Mouse (Mus musculus): ENCODE results near the gene Tmem208. TPM values are rescaled to one million over a fixed set of nuclear protein-coding genes. Genes with fewer than 3 reads are reported as not detected.

The Tmem208 gene
- polyA plus RNA-seq, 1 experiment = 31.8 TPM

DNA sequence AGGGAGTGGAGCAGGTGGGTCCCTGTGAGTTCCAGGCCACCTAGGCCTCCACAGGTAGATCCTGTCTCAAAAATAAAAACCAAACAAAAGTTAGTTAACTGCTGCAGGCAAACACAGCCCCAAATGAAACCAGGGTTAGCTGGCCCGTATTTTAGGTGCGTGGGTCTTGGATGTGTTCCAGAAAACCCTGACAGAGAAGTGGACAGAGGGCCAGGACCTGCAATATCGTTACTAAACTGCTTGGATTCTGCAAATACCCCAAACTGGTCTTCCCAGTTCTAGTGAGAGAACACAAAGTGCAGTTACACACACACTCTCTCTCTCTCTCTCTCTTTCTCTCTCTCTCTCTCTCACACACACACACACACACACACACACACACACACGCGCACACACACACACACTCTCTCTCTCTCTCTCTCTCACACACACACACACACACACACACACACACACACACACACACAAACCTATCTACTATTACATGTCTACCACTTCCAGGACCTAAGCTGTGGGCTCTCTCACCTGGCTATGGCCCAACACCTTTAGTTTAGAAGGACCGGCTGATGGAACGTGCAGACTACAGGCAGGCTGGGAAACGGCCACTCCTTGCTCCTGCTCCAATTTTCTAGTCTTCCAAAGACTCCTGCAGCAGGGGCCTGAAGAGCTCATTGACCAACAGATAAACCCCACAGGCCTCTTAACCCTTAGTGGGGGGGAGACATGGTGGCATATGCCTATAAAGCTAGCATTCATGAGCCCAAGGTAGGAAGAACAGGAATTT lies 17.8 kb downstream of the Tmem208 start:
- Histone ChIP-seq H3K4me1 (ENCODE audit: control insufficient read depth, insufficient read depth, low read length) (peaks cover 6% of the 10 kb centered on the region), H3K27me3 (ENCODE audit: control insufficient read depth, insufficient read depth, low read length, poor library complexity, severe bottlenecking) (no peaks in the 10 kb centered on the region), H3K36me3 (ENCODE audit: control insufficient read depth, insufficient read depth, low read length, poor library complexity, severe bottlenecking) (no peaks in the 10 kb centered on the region), H3K9me3 (replicated peaks; ENCODE audit: control insufficient read depth, insufficient read depth, low read length, poor library complexity, severe bottlenecking) (no peaks in the 10 kb centered on the region), H3K27ac (ENCODE audit: insufficient read depth, low read length) (no peak overlapping the region; the same call in 1 of the 2 replicates), H3K9ac (ENCODE audit: low read depth, poor library complexity, severe bottlenecking) (no peak overlapping the region), H3K4me3 (ENCODE audit: low read depth, low read length) (no peak overlapping the region)
- TF ChIP-seq POLR2A (IDR thresholded peaks at IDR 0.05; ENCODE audit: insufficient read depth, low read length) (no peak), CTCF (IDR thresholded peaks at IDR 0.05; ENCODE audit: low read depth, low read length) (no peak)

- Histone ChIP-seq H3K27ac (ENCODE audit: insufficient read depth, low read length) (no peak overlapping the region; the same call in 1 of the 2 replicates), H3K4me3 (ENCODE audit: low read depth, low read length) (no peak overlapping the region), H3K9ac (ENCODE audit: low read depth, poor library complexity, severe bottlenecking) (no peak overlapping the region), H3K27me3 (ENCODE audit: control insufficient read depth, insufficient read depth, low read length, poor library complexity, severe bottlenecking) (0 out of 2 replicates have a peak, but pooled peaks cover 3% of the 10 kb centered on the region), H3K36me3 (ENCODE audit: control insufficient read depth, insufficient read depth, low read length, poor library complexity, severe bottlenecking) (no peaks in the 10 kb centered on the region), H3K4me1 (ENCODE audit: control insufficient read depth, insufficient read depth, low read length) (peaks cover 5% of the 10 kb centered on the region), H3K9me3 (replicated peaks; ENCODE audit: control insufficient read depth, insufficient read depth, low read length, poor library complexity, severe bottlenecking) (no peaks in the 10 kb centered on the region)
- TF ChIP-seq EP300 (IDR thresholded peaks at IDR 0.05; ENCODE audit: insufficient read depth, low read depth, low read length) = no peak
- no peak for TF ChIP-seq POLR2A (IDR thresholded peaks at IDR 0.05; ENCODE audit: insufficient read depth, low read length)
- no peak for TF ChIP-seq CTCF (IDR thresholded peaks at IDR 0.05; ENCODE audit: low read depth, low read length)
These were observed 19.2 kb downstream of the Tmem208 start for GRCm38 (mm10) chr8:105345061-105345975.

- Histone ChIP-seq H3K9me3 (replicated peaks; ENCODE audit: control insufficient read depth, insufficient read depth, low read length, poor library complexity, severe bottlenecking) (no peaks in the 10 kb centered on the region), H3K27me3 (ENCODE audit: control insufficient read depth, insufficient read depth, low read length, poor library complexity, severe bottlenecking) (0 out of 2 replicates have a peak, but pooled peaks cover 3% of the 10 kb centered on the region), H3K9ac (ENCODE audit: low read depth, poor library complexity, severe bottlenecking) (peak overlapping the region; percentile 81), H3K4me3 (ENCODE audit: low read depth, low read length) (peak overlapping the region; percentile 88), H3K4me1 (ENCODE audit: control insufficient read depth, insufficient read depth, low read length) (peaks cover 3% of the 10 kb centered on the region), H3K36me3 (ENCODE audit: control insufficient read depth, insufficient read depth, low read length, poor library complexity, severe bottlenecking) (no peaks in the 10 kb centered on the region), H3K27ac (ENCODE audit: insufficient read depth, low read length) (peak overlapping the region; percentile 22)
- TF ChIP-seq CTCF (IDR thresholded peaks at IDR 0.05; ENCODE audit: low read depth, low read length) (no peak), EP300 (IDR thresholded peaks at IDR 0.05; ENCODE audit: insufficient read depth, low read depth, low read length) (peak; percentile 70), POLR2A (IDR thresholded peaks at IDR 0.05; ENCODE audit: insufficient read depth, low read length) (no peak)
These were observed 20.7 kb downstream of the Tmem208 start for GRCm38 (mm10) chr8:105346611-105347427.

DNA sequence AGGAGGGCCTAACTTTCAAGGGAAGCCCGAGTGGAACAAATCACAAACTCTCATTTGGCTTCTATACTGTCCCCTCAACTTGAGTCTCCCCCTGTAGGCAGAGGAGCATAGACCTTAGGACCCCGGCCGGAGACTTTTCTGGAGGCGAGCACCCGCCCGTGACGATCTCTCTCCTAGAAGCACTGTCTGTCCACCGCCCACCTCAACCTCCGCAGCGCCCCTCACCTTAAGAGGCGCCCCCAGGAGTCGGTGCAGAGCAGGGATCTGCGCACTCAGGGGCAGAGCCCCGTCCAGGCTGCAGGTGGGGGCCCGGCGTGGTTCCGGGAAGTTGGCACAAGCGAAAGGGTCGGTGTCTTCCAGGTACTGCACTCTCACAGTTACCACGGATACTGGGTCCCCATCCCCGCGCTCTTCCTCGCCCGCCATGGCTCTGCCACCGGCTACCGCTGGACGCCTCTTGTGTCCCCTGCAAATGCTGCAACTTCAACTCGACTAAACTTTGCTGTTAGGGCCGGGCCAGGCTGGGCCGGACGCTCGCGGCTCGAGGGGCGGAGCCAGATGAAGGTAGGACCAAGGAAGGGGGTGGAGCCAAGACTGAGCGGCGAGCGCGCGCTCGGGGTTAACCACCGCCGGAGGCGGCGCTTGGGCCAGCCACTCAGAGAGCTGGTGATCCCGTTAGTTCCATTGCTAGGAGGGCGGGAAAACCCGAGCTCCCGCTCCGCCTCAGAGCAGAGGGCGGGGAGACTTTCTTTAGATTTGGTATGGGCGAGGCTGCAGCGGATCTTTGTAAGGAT lies 21.5 kb downstream of the Tmem208 start, which contains the start of gene Fhod1:
Gene Fhod1, minus strand, starts transcription at position 526 of the 794 bp plus-strand sequence.
- H3K4me3 ChIP-seq (ENCODE audit: low read depth, low read length) = peak within 1 kb of the TSS; percentile 88
- peak within 1 kb of the TSS; percentile 81 for H3K9ac ChIP-seq (ENCODE audit: low read depth, poor library complexity, severe bottlenecking)
- no peaks in the 10 kb centered on the region for H3K36me3 ChIP-seq (ENCODE audit: control insufficient read depth, insufficient read depth, low read length, poor library complexity, severe bottlenecking)
- peak; percentile 57 for TF ChIP-seq POLR2A (IDR thresholded peaks at IDR 0.05; ENCODE audit: insufficient read depth, low read length)
- no peak for TF ChIP-seq EP300 (IDR thresholded peaks at IDR 0.05; ENCODE audit: insufficient read depth, low read depth, low read length)
- no peaks in the 10 kb centered on the region for H3K9me3 ChIP-seq (replicated peaks; ENCODE audit: control insufficient read depth, insufficient read depth, low read length, poor library complexity, severe bottlenecking)
- H3K4me1 ChIP-seq (ENCODE audit: control insufficient read depth, insufficient read depth, low read length) = peaks cover 3% of the 10 kb centered on the region
- peak within 1 kb of the TSS; percentile 22 for H3K27ac ChIP-seq (ENCODE audit: insufficient read depth, low read length)
- 0 out of 2 replicates have a peak, but pooled peaks cover 3% of the 10 kb centered on the region for H3K27me3 ChIP-seq (ENCODE audit: control insufficient read depth, insufficient read depth, low read length, poor library complexity, severe bottlenecking)
